Mouse (Mus musculus): Measurements from ENCODE around the gene Gfod1. TPM values are rescaled to one million over a fixed set of nuclear protein-coding genes. Genes with fewer than 3 reads are reported as not detected.

The Gfod1 gene
- total RNA-seq, 2 experiments from 2014 or later, result 4.9 to 10.8 TPM

DNA sequence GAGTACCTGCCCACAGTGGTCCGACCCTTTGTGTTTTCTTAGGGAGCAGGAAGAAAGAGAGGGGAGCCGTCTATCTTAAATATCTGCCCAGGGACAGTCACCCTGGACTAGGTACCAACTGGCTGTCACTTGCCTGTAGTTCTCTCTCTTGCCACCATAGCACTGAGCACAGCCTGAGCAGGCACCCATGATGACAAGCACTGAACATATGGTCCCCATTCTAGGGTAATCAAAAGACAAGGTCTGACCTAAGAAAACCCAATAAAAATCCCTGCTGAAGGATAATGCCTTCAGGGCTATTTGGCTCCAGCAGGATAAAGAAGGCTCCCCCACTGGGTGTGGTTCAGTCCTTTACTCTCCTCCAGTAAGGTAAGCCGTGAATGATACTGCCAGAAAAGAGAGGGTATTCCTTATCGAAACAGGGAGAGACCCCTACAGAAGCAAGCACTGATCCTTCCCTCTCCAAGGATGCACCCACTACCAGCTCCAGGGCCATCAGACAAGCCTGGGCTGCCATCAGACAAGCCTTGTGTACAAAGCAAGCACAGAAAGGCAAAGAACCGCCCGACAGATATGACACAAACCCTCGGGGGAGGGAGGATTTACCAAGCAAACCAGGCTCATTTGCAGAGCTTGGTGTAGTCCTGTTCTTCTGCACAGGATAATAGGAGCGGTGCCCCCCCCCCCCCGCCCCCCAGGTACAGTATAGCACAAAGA is 68.9 kb downstream of the Gfod1 start:
- no peak for ATAC-seq (ENCODE audit: poor library complexity, severe bottlenecking)

DNA sequence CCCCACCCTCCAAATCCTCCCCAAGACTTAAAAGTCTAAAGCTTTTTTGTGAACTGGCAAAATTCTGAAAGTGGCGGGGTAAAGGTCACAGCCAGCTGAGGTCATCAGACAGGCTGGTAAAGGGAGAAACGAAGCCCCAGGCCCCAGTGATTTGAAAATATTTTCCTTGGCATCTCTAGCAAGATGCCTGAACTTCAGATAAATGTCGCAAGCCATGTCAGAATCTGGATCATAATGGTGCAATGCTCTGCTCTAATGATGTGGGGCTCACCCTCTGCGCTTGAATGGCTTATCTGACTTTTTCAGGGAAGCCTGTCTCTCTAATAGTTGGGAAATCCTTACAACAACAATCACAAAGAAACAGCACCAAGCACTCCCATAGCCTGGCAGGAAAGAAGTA is 70.6 kb downstream of the Gfod1 start:
- ATAC-seq (ENCODE audit: poor library complexity, severe bottlenecking), result no peak

DNA sequence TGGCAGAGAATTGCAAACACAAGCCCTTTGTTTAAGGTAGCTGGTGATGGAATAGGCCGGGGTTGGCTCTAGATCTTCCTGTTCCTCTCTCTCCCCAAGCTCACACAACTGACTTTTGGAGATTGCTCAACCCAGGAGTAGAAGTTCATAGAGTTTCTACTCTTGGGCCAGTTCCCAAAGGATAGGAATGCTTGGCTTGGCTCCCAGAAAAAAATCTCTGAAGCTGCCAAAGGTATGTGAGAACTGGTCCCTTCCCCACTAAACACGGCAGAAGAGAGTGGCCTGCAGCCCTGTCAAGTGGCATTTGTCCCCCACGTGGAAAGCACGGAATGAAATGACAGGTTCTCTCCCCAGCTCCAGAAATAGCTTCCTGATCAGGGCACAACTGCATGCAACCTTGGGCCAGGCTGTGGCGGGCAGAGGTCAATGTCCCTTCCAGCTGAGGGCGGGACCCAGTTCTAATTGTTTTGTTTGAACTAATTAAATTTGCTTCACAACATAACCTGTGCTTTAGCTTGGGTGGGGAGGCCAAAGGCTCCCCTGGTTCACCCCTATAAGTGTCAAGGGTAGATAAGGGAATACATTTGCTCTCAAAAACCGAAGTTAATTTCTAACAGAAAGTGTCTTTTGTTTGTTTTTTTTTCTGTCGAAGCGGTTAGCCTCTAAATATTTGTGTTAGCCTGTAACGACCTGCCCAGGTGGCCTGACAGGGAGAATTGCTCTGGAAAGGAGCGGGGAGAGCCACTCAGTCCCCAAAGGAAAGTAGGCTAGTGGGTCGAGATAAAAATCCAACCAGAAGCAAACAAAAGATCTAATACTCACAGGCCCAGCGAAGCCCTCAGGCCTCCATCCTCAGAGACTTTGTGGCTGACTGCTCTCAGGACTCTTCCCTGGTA is 71.8 kb downstream of the Gfod1 start:
- peak; percentile 59 for ATAC-seq (ENCODE audit: poor library complexity, severe bottlenecking)

DNA sequence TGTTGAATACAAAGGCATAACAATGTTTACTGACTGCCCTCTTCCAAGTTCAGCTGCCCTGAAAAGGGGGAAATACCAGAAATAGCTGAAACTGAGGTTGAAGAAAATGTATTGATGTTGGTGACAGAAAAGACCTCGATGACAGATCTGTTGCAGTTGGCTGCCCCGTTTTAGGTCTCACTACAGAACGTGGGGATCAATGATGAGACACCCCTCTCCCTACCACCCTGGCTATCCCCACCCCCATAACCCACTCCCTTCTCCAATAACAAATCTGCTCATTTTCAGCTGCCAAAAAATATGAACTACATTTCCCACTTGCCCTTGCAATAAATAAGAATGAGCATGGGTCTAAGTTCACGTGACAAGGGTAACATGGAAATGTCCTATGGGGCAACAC is 73.1 kb downstream of the Gfod1 start:
- no peak for ATAC-seq (ENCODE audit: poor library complexity, severe bottlenecking)

DNA sequence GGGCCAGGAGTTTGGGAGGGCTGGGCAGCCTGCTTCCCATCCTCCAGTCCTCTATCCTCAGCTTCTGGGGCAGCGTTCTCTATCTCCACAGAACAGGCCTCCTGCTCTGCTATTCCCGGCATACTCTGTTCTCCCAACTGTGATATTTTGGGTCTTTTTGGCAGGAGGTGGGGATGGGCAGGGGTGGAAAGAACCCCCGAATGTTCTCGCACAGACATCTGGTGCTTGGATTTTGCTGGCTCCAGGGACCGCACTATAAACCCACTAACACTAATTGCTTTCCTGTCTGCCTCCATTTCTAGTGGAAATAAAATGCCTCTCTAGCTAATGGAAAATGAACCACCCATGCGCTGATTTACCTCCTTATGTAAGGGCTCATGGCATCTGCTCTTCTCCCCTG is 73.7 kb downstream of the Gfod1 start:
- no peak for ATAC-seq (ENCODE audit: poor library complexity, severe bottlenecking)

DNA sequence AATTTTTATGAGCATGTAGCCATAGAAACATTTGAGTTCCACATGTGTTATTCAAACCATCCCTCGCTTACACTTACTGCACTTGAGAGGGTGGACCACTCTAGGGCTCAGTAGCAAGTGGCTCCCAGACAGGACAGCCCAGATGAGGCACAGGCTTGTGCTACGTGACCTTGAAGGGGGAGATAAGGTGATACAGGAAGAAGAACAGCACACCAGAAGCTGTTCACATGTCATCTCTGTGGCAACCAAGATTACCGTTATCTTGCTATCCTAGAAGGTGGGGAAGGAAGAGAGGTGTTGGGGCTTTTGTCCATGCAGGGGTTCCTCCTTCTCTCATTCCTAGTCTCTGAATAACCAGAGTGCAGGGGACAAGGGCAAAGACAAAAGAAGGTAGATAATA is 74.2 kb downstream of the Gfod1 start:
- peak; percentile 25; the same call in 1 of the 2 replicates for ATAC-seq (ENCODE audit: poor library complexity, severe bottlenecking)

DNA sequence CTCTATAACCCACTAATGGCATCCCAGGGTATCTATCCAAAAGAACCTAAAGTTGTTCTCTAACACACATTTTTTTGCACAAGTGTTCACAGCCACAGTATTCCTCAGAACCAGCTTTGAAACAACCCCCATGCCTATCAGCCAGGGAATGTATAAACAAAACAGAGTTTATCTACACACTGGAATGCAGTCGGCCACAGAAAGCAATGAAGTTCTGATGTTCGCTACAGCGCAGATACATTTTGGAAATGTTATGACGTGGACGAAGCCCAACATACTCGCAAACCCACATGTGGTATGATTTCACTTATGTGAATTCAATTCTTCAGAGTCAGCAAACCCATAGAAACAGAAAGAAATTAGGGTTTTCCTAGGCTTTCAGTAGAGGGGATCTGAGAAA is 75.8 kb downstream of the Gfod1 start:
- no peak for ATAC-seq (ENCODE audit: poor library complexity, severe bottlenecking)

DNA sequence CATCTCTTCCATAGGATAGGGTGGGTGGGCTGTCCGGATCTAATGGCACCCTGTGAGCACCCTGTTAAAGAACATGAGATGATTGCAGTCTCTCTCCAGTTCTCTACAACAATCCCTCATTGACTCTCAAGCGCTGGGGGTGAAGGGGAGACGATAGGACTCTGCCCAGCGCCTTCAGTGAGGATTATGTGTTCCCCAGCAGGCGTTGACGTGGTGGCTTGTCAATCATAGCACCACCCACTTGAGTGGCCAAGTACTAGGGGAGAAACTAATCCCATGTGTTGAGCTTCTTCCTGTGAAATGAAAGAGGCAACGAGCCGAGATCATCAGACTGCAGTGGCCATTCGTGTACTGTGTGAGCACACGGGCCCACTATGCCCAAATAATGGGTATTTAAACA is 77.9 kb downstream of the Gfod1 start:
- ATAC-seq (ENCODE audit: poor library complexity, severe bottlenecking), result no peak

DNA sequence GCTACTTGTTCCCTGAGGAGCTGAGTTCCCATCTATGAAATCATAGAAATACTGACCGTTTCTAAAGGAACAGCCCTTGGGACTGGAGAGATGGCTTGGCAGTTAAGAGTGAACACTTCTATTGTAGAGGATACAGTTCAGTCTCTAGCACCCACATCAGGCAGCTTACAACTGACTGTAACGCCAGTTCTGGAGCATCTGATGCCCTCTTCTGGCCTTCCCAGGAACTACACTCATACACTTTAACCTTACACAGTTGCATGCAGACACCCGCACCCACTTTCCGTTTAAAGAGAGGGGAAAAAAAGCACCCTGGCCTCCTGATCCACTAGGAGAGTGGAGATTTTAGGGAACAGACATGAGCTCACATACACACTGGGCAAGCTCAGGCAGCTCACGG is 78.8 kb downstream of the Gfod1 start:
- no peak for ATAC-seq (ENCODE audit: poor library complexity, severe bottlenecking)

DNA sequence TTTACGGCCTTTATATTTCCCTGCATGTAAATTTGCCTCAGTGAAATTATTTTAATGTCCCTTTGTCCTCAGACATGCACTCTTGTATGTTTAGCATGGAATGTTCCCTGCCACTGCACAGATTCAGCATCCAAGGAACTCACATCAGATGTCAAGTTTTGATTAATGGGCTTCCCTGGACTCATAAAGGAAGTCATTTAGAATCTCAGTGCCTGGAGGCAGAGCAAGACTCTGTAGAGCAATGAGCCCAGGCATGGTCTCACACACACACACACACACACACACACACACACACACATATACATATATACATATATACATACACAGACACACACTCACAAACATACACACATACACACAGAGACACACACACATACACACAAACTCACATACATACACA is 81.9 kb downstream of the Gfod1 start:
- no peak for ATAC-seq (ENCODE audit: poor library complexity, severe bottlenecking)

DNA sequence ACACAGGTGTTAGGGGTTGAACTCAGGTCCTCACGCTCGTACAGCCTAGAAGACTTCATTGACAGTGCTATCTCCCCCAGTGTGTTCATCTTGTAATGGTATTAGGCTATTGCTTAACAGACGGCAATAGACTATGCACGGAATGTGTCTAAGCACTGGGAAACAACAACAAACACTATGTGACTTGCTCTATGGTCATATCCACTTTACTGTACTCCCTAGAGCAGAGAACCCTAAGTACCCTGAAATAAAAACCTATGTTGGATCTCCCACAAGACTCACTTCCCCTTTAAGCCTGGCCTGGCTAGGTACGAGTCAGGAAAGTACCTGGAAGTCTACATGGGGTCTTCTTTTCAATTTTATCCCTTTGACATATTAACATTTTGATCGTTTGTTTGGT is 82.7 kb downstream of the Gfod1 start:
- ATAC-seq (ENCODE audit: poor library complexity, severe bottlenecking), result no peak

DNA sequence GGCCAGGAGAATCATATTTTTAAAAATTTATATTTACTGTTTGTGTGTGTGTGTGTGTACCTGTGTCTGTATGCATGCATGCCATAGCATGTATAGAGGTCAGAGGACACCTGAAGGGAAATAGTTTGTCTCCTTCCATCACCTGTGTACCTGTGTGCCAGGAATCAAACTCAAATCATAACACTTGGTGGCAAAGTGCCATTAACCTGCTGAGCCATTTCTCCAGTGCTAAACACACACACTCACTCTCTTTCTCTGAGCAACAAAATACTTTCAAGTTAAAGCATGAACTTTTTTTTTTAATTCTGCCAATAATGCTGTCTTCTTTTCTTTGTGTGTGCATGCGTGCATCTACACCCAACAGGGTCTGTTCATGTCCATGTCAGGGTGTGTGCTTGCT is 83.3 kb downstream of the Gfod1 start:
- no peak for ATAC-seq (ENCODE audit: poor library complexity, severe bottlenecking)

DNA sequence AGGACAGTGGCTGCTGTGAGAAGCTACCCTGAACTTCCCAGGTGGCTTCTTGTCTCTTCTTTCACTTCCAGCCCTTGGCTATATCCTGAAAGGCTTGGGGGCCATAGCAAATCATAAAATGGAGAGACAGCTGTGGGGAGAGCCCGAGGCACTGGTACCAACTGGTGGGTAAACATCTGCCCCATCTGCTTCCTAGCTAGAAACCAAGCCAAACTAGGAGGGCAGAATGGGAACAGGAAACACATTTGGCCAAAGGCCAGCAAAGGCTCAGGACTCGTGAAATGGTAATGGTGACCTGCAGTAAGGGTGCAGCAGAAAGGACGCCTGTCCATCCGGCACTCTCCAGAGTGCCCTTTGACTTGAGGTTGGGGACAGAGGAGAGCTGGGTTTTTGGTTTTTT is 85.2 kb downstream of the Gfod1 start:
- ATAC-seq (ENCODE audit: poor library complexity, severe bottlenecking), result no peak

DNA sequence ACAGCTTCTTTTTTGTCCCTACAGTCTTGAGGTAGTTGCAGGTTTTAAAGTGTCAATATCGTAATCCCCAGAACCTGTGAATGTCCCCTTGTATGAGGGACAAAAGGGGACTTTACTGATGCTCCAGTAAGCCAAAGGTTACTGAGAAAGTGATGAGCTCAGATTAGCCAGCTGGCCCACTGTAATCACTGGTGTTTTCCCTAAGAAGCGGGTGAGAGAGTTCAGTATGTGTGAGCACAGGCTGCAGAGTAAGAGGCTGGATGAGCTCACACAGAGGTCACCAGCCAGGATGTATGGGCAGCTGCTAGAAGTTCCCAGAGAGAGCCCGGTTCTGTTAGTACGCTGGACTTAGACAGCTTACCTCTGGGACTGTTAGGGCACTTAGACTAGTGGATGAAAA is 85.7 kb downstream of the Gfod1 start:
- ATAC-seq (ENCODE audit: poor library complexity, severe bottlenecking), result 0 out of 2 replicates have a peak, but pooled peaks have one; percentile 11

DNA sequence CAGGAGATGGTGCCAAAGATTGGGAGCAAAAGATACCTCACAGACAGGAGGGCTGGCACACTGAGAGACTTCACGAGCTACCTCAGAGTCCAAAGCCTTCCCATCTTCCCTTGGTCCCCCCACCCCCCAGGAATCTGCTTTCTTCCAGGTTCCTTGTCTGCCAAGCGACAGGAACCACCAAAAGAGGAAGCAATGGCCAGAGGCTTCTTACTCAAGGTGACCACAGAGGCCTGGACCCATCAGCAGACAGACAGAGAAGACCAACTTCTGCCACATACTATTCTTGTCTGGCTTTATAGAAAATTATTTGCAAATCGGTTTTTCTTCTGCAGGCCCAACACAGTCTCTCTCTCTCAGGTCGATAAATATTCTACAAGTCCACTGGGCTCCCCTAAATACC is 86.3 kb downstream of the Gfod1 start:
- peak; percentile 85 for ATAC-seq (ENCODE audit: poor library complexity, severe bottlenecking)

DNA sequence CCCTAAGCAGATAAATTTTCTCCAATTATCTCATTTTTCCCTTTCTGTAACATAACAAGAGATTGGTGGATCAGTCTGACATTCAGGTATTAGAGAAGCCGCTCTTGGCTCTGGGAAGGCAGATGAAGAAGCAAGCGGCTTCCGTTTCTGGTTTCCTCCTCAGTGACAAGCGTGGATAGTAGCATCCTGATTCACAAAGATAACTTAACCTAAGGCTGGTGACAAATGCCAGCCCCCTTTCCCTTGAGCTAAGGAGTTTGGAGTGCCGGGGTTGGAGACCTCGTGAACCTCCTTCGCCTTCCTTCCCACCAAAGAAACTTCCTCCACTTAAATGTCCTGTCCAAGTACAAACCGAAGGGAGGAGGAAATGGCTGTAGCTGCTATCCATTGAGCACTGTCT is 86.9 kb downstream of the Gfod1 start:
- ATAC-seq (ENCODE audit: poor library complexity, severe bottlenecking), result no peak

DNA sequence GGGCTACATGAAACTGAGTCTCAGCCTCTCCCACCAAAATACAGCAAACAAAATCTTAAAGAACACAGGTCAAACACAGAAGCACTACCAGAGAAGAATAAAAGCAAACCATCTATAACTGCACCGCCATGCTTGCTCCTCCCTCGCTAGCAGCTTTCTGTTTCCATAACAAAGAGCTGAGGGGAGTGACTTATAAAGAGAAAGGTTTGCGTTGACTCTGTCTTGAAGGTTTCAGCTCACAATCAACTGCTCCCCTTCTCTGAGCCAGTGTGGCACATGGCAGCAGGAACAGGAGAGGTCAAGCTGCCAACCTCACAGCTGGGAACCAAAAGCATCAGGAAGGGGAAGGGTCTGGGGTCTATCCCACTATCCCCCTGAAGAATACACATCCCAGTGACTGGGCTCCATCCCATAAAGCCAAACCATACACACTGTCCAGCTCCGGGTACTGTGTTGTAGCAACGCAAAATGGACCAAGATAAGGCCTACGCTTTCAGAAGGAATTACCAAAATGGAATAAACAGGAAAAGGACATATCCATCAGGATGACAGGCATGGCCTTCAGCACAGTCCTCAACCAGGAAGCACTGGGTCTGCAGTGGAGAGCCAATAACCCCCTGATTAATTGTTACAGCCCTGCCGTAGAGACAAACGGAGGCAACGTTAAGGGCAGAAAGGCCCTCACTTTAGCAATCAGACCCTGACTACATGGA is 87.8 kb downstream of the Gfod1 start:
- no peak for ATAC-seq (ENCODE audit: poor library complexity, severe bottlenecking)

DNA sequence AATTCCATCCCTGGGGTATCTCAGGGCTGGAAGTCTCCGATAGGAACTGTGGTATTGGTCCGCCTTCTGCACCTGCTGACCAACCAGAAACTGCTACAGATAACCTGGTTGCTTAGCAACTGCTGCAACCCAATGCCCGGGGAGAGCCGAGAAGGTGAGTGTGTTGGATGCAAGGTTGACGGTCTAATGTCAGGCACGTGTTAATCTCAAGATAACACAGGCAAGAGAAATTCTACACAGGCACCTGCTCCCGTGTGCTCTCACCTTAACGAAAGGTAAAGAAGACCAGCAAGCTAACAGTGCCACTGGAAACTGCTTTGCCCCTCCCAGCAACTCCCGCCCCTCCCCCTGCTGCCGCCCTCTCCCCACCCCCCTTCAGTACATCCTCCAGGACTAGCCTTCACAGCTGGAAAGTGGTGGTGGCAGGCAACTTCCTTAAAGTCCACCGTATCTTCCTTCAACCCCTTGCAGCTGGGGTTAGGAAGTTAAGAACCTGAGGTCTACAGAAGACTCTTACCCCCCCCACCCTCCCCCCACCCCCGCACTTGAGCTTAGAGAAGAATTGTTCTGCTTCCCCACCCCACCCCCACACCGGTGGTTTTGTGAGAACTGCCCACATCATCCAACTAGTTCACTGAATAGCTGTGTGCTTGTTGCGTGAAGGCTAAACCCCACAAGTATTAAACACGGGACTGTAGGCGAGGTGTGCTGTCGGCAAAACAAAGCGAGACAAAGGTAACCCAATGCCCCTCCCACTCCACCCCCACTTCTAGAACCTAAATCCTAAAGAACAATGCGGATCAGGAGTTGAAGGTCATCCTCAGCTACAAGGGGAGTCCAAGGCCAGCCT is 88.6 kb downstream of the Gfod1 start:
- peak; percentile 22 for ATAC-seq (ENCODE audit: poor library complexity, severe bottlenecking)

DNA sequence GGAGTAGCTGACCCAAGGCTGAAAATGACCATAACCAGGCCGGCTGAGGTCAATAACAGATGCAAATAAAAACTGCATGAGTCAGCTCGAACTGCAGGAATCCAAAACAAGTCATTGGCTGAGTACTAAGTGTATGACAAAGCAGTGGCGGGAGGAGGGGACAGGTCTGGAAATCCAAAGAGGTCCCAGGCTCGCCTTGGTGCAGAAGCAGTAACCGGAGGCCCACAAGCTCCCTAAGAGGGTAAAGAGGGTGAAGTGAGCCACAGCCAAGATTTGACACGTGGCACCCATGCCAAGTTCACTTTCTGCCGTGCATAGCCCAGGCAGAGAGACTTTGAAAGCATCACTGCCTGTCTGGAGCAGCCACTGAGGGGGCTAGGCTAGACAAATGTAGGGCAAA is 91.6 kb downstream of the Gfod1 start:
- no peak for ATAC-seq (ENCODE audit: poor library complexity, severe bottlenecking)

DNA sequence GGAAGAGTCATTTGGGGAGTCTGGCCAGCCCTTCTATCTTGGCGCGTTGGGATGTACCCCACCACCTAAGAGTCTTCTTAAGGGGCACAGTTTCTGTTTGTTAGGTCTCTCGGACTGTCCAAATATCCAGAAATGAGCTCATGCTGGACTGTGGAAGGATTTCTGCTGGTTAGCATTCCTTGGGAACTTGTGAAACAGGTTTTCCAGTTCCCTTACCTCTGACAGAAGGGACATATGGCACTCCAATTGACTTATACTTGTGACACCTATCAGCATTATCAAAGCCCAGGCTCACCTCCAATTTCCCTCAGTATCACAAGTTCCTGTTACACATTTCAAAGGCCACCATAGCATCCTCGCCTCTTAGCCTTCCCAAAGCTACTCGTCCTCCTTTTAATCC is 93.0 kb downstream of the Gfod1 start:
- ATAC-seq (ENCODE audit: poor library complexity, severe bottlenecking), result no peak

DNA sequence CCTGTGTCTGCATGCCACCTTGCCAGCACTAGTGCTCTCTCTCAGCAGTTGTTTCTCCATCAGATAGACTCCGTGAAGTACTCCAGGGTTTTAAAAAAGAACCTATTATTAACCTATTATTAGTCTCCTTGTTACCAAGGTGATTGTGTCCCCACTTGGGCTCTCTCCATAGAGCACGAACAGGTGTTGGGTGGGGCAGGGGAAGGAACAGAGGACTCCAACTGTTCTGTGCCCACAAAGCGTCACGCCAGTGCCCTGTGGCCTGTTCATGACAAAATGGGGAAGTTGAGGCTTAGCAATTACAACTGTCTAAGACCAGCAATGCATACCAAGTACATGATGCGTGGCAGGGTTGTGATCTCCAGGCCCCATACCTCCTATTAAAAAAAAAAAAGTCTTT is 94.4 kb downstream of the Gfod1 start:
- peak; percentile 79 for ATAC-seq (ENCODE audit: poor library complexity, severe bottlenecking)

Data from megakaryocyte, adult 5-6 weeks (primary cell).